Comparison of ENCODE assay signal across 22 mouse cellular contexts in the genomic region with DNA sequence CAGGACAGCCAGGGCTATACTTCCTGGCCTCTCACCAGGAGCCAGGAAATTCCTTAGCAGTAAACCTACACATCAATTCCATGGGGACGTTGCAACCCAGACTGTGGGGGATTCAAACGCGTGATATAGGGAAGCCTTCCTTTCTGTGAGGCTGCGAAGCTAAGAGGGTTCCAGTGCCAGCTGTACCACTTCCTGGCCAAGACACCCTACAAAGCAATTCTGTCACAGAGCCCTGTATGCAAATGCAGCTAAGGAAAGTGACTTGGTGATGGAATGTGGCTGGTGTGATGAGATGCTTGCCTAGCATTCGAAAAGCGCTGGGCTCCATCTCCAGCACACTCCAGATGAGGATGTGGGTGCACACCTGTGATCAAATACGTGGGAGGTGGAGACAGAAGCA. TPM values are rescaled to one million over a fixed set of nuclear protein-coding genes. Genes with fewer than 3 reads are reported as not detected.
DNase-seq lines count a peak whose midpoint lies in the region; ATAC-seq and TF ChIP-seq lines count a peak whose summit lies in the region.
"Had no signal": no experiment of that assay in that cellular context is flagged by ENCODE, and none has a peak within 500 bp of the region (broad histone marks: within the 10 kb centered on the region; RNA-seq: fewer than 3 reads in every experiment).

No protein-coding gene starts in this region.

- intact Hi-C loops in left cerebral cortex, adult 2 months (cut with DNase I) = loop anchor here (1.0 kb wide), 1 partner anchor 62 kb away; no protein-coding TSS in a partner anchor
- intact Hi-C loops in left cerebral cortex, postnatal 4 days (cut with DNase I) = loop anchor here (5.0 kb wide), 1 partner anchor 68 kb away; no protein-coding TSS in a partner anchor

- TF ChIP-seq CTCF in left cerebral cortex, adult 2 months (IDR thresholded peaks at IDR 0.05) = no peak

- peaks cover 7% of the 10 kb centered on the region for H3K9me3 ChIP-seq in heart, embryonic 12.5 days (replicated peaks)
- H3K9me3 ChIP-seq: forebrain, embryonic 15.5 days had no signal

- H3K9ac ChIP-seq in heart, embryonic 12.5 days = no peak overlapping the region
- H3K9ac ChIP-seq: embryonic facial prominence, embryonic 12.5 days; forebrain, embryonic 13.5 days; forebrain, embryonic 15.5 days; forebrain, postnatal 0 days had no signal

- H3K4me3 ChIP-seq in left cerebral cortex, adult 2 months = no peak overlapping the region
- no peak overlapping the region for H3K4me3 ChIP-seq in heart, embryonic 12.5 days
- H3K4me3 ChIP-seq: embryonic facial prominence, embryonic 10.5 days; embryonic facial prominence, embryonic 12.5 days; forebrain, embryonic 13.5 days; forebrain, embryonic 15.5 days had no signal

- no peak for DNase-seq in left cerebral cortex, adult 2 months (ENCODE audit: extremely low spot score in 1 of 2, low spot score in 2 of 2)
- no peak for DNase-seq in left cerebral cortex, postnatal 4 days
- DNase-seq in brain, adult 2 months (ENCODE audit: low read depth, low spot score) = peak; percentile 70
- peak; percentile 50 for DNase-seq in telencephalon, adult 2 months (ENCODE audit: low read depth, low spot score)
- DNase-seq: adrenal gland, adult 2 months; adrenal gland, postnatal 10 days; adrenal gland, postnatal 25 days; cerebellum, adult 11-12 months; cerebellum, adult 2 months; cerebellum, adult 9-10 months; cerebellum, postnatal 10 days; cerebellum, postnatal 25 days; forebrain, postnatal 0 days had no signal

- 69% methylated on average over 7 of the region's 7 CpGs for WGBS in heart, embryonic 12.5 days

- 0 out of 2 replicates have a peak overlapping the region, but pooled peaks have one; percentile 11 for H3K27ac ChIP-seq in left cerebral cortex, adult 2 months
- H3K27ac ChIP-seq in heart, embryonic 12.5 days (ENCODE audit: poor library complexity, severe bottlenecking) = no peak overlapping the region
- H3K27ac ChIP-seq: embryonic facial prominence, embryonic 10.5 days; embryonic facial prominence, embryonic 12.5 days; forebrain, embryonic 13.5 days; forebrain, embryonic 15.5 days had no signal

- ATAC-seq in heart, embryonic 12.5 days (ENCODE audit: insufficient number of reproducible peaks, low FRiP score) = no peak
- ATAC-seq: forebrain, embryonic 13.5 days; forebrain, embryonic 15.5 days; forebrain, postnatal 0 days had no signal

- H3K4me2 ChIP-seq in heart, embryonic 12.5 days = no peak overlapping the region
- H3K4me2 ChIP-seq: embryonic facial prominence, embryonic 12.5 days; forebrain, embryonic 13.5 days; forebrain, embryonic 15.5 days had no signal

- H3K27me3 ChIP-seq in heart, embryonic 12.5 days (replicated peaks) = peaks cover 95% of the 10 kb centered on the region

- peaks cover 12% of the 10 kb centered on the region for H3K4me1 ChIP-seq in heart, embryonic 12.5 days (replicated peaks)
- H3K4me1 ChIP-seq: embryonic facial prominence, embryonic 12.5 days had no signal

- H3K36me3 ChIP-seq in heart, embryonic 12.5 days = no peaks in the 10 kb centered on the region
- H3K36me3 ChIP-seq: embryonic facial prominence, embryonic 10.5 days; embryonic facial prominence, embryonic 12.5 days; forebrain, embryonic 15.5 days had no signal

RNA-seq across cellular contexts. Expression of a gene that starts 43.3 kb away (rescaled TPM):
- total RNA-seq in left cerebral cortex, adult 2 months (2021) = not detected
- total RNA-seq in left cerebral cortex, postnatal 4 days (2021) = not detected
- 1.2 and 1.5 TPM in 2 replicates for polyA plus RNA-seq in heart, embryonic 12.5 days (2016; fragmentation: Nextera tagmentation; extraction: Ambion mirVana)
- total RNA-seq: forebrain, postnatal 0 days; MEL had no signal
- polyA plus RNA-seq: C2C12; cerebellum, adult 2 months; embryonic facial prominence, embryonic 10.5 days; embryonic facial prominence, embryonic 14.5 days; forebrain, embryonic 11.5 days; forebrain, embryonic 13.5 days; forebrain, postnatal 0 days had no signal

RNA-seq across cellular contexts. Expression of a gene that starts 44.7 kb away (rescaled TPM):
- total RNA-seq in left cerebral cortex, adult 2 months (2021) = 10 to 100 TPM; 23.2 to 40.3 TPM
- 10 to 100 TPM; 47.2 to 52.4 TPM for total RNA-seq in left cerebral cortex, postnatal 4 days (2021)
- 35.4 and 39.4 TPM in 2 replicates for polyA plus RNA-seq in heart, embryonic 12.5 days (2016; fragmentation: Nextera tagmentation; extraction: Ambion mirVana)

RNA-seq across cellular contexts. Expression of a gene that starts 46.9 kb away (rescaled TPM):
- total RNA-seq in left cerebral cortex, adult 2 months (2021) = 100 to 1,000 TPM; 153 to 162 TPM
- total RNA-seq in left cerebral cortex, postnatal 4 days (2021) = 10 to 100 TPM; 75.3 to 82.5 TPM
- polyA plus RNA-seq in heart, embryonic 12.5 days (2016; fragmentation: Nextera tagmentation; extraction: Ambion mirVana) = 0.26 TPM in 2 replicates

RNA-seq across cellular contexts. Expression of a gene that starts 47.2 kb away (rescaled TPM):
- 10 to 100 TPM; 18.1 to 18.3 TPM for total RNA-seq in left cerebral cortex, adult 2 months (2021)
- total RNA-seq in left cerebral cortex, postnatal 4 days (2021) = 10 to 100 TPM in 1 of 2 experiments, 1 to 10 TPM in 1; 9.7 to 12.2 TPM
- polyA plus RNA-seq in heart, embryonic 12.5 days (2016; fragmentation: Nextera tagmentation; extraction: Ambion mirVana) = 68.4 and 82.4 TPM in 2 replicates

Comparison
In these comparisons a context has a peak if more than half of its experiments do, and no peak if none do; other contexts are left out.
1. DNase-seq: peak in brain, adult 2 months (single experiment) and telencephalon, adult 2 months (single experiment); none in left cerebral cortex, adult 2 months (0 of 2) and left cerebral cortex, postnatal 4 days (single experiment).